Mouse (Mus musculus): ENCODE results near the gene Rnf126. TPM values are rescaled to one million over a fixed set of nuclear protein-coding genes. Genes with fewer than 3 reads are reported as not detected.

Rnf126 gene
- polyA plus RNA-seq, 1 experiment = 38.4 TPM

GRCm38 (mm10) chr10:79754856-79755516, 11.8 kb downstream of the Rnf126 start, which contains the start of gene Fgf22:
TSS of gene Fgf22 (plus strand) at chr10:79755076.
- Histone ChIP-seq H3K4me1 (ENCODE audit: control insufficient read depth, insufficient read depth, low read length) (no peaks in the 10 kb centered on the region), H3K4me3 (ENCODE audit: insufficient read depth, low read length) (no peak within 1 kb of the TSS), H3K27ac (ENCODE audit: insufficient read depth, low read length) (no peak within 1 kb of the TSS)
- TF ChIP-seq POLR2A (IDR thresholded peaks at IDR 0.05; ENCODE audit: low read depth, low read length) (no peak), CTCF (IDR thresholded peaks at IDR 0.05; ENCODE audit: borderline replicate concordance, insufficient read depth, low read length) (no peak)

- no peak for TF ChIP-seq POLR2A (IDR thresholded peaks at IDR 0.05; ENCODE audit: low read depth, low read length)
- TF ChIP-seq CTCF (IDR thresholded peaks at IDR 0.05; ENCODE audit: borderline replicate concordance, insufficient read depth, low read length) = no peak
- Histone ChIP-seq H3K4me3 (ENCODE audit: insufficient read depth, low read length) (no peak overlapping the region), H3K27ac (ENCODE audit: insufficient read depth, low read length) (no peak overlapping the region), H3K4me1 (ENCODE audit: control insufficient read depth, insufficient read depth, low read length) (no peaks in the 10 kb centered on the region)
Observed at GRCm38 (mm10) chr10:79748496-79748895, 18.3 kb downstream of the Rnf126 start.

DNA sequence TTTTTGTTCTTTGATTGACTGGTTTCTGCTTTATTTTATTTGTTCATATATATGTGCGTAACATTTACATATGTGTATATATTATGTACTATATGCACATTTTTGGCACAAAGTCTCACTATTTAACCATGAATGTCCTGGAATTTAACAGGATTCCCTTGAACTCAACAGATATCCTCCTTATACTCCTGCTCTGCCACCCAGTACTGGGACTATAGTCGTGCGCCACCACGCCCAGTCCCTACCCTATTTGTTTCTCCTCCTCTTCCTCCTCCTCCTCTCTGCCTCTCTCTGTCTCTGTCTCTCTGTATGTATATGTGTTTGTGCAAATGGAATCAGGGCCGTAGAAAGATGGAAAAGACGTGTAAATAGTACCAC, 20.0 kb downstream of the Rnf126 start:
- H3K4me1 ChIP-seq (ENCODE audit: control insufficient read depth, insufficient read depth, low read length) = no peaks in the 10 kb centered on the region
- H3K4me3 ChIP-seq (ENCODE audit: insufficient read depth, low read length) = no peak overlapping the region
- no peak overlapping the region for H3K27ac ChIP-seq (ENCODE audit: insufficient read depth, low read length)
- TF ChIP-seq CTCF (IDR thresholded peaks at IDR 0.05; ENCODE audit: borderline replicate concordance, insufficient read depth, low read length) = no peak
- 0 out of 2 replicates have a peak, but pooled peaks have one; percentile 16 for TF ChIP-seq POLR2A (IDR thresholded peaks at IDR 0.05; ENCODE audit: low read depth, low read length)

GRCm38 (mm10) chr10:79745898-79746773, 20.6 kb downstream of the Rnf126 start, which contains the start of gene Polrmt:
TSS of gene Polrmt (minus strand) at chr10:79746581.
- no peak for TF ChIP-seq CTCF (IDR thresholded peaks at IDR 0.05; ENCODE audit: borderline replicate concordance, insufficient read depth, low read length)
- peak; percentile 75 for TF ChIP-seq POLR2A (IDR thresholded peaks at IDR 0.05; ENCODE audit: low read depth, low read length)
- H3K27ac ChIP-seq (ENCODE audit: insufficient read depth, low read length) = no peak within 1 kb of the TSS

DNA sequence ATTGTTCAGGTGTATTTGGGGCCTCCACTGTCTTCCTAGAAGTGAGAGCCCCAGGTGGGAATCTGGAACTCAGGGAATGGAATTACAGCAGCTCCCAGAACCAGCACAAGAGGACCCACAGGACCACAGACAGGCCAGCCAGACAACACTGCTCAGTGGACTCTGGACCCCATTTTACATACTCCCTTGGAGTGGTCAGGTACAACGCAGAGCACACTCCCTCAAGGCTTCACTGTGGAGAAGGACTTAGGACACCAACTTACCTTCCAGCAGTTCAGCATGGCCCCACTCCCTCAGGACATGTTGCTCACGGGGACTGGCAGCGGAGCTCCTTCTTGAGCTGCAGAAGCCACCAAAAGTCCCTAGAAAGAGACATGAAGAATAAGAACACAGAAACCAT, 21.3 kb downstream of the Rnf126 start:
- TF ChIP-seq CTCF (IDR thresholded peaks at IDR 0.05; ENCODE audit: borderline replicate concordance, insufficient read depth, low read length) = no peak
- TF ChIP-seq POLR2A (IDR thresholded peaks at IDR 0.05; ENCODE audit: low read depth, low read length) = no peak
- H3K4me3 ChIP-seq (ENCODE audit: insufficient read depth, low read length) = no peak overlapping the region
- no peaks in the 10 kb centered on the region for H3K4me1 ChIP-seq (ENCODE audit: control insufficient read depth, insufficient read depth, low read length)
- no peak overlapping the region for H3K27ac ChIP-seq (ENCODE audit: insufficient read depth, low read length)

More at GRCm38 (mm10) chr10:79745898-79746773, 20.6 kb downstream of the Rnf126 start, which contains the start of gene Polrmt:
- Histone ChIP-seq H3K4me3 (ENCODE audit: insufficient read depth, low read length) (peak within 1 kb of the TSS; percentile 90), H3K4me1 (ENCODE audit: control insufficient read depth, insufficient read depth, low read length) (no peaks in the 10 kb centered on the region)

- Histone ChIP-seq H3K4me1 (ENCODE audit: control insufficient read depth, insufficient read depth, low read length) (no peaks in the 10 kb centered on the region), H3K27ac (ENCODE audit: insufficient read depth, low read length) (no peak overlapping the region), H3K4me3 (ENCODE audit: insufficient read depth, low read length) (no peak overlapping the region)
- TF ChIP-seq CTCF (IDR thresholded peaks at IDR 0.05; ENCODE audit: borderline replicate concordance, insufficient read depth, low read length) (no peak), POLR2A (IDR thresholded peaks at IDR 0.05; ENCODE audit: low read depth, low read length) (no peak)
Observed at GRCm38 (mm10) chr10:79743650-79744365, 22.9 kb downstream of the Rnf126 start.

GRCm38 (mm10) chr10:79743161-79743560, 23.6 kb downstream of the Rnf126 start:
- Histone ChIP-seq H3K4me3 (ENCODE audit: insufficient read depth, low read length) (no peak overlapping the region), H3K27ac (ENCODE audit: insufficient read depth, low read length) (no peak overlapping the region), H3K4me1 (ENCODE audit: control insufficient read depth, insufficient read depth, low read length) (no peaks in the 10 kb centered on the region)
- TF ChIP-seq CTCF (IDR thresholded peaks at IDR 0.05; ENCODE audit: borderline replicate concordance, insufficient read depth, low read length) = no peak
- TF ChIP-seq POLR2A (IDR thresholded peaks at IDR 0.05; ENCODE audit: low read depth, low read length) = no peak

DNA sequence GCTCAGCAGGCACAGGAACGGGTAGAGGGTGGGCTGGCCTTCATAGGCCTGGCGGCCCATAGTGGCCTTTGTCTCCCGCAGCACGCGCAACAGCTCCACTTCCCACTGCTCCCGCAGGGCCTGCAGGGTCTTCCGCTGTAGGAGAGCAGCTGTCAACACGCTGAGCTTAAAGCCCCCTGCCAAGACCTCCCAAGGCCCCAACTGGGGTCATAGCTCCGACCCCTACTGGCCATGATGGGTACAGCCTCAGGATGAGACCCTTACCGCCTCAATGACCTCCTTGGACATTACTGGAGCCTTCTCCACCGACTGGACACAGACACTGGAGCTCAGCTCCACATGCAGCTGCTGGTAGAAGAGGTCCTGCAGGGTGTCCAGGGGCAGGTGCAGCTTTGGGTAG, 25.9 kb downstream of the Rnf126 start:
- H3K27ac ChIP-seq (ENCODE audit: insufficient read depth, low read length) = no peak overlapping the region
- TF ChIP-seq POLR2A (IDR thresholded peaks at IDR 0.05; ENCODE audit: low read depth, low read length) = no peak
- no peak for TF ChIP-seq CTCF (IDR thresholded peaks at IDR 0.05; ENCODE audit: borderline replicate concordance, insufficient read depth, low read length)
- H3K4me1 ChIP-seq (ENCODE audit: control insufficient read depth, insufficient read depth, low read length) = no peaks in the 10 kb centered on the region
- H3K4me3 ChIP-seq (ENCODE audit: insufficient read depth, low read length) = no peak overlapping the region

- no peak overlapping the region for H3K27ac ChIP-seq (ENCODE audit: insufficient read depth, low read length)
- no peak overlapping the region for H3K4me3 ChIP-seq (ENCODE audit: insufficient read depth, low read length)
- TF ChIP-seq POLR2A (IDR thresholded peaks at IDR 0.05; ENCODE audit: low read depth, low read length) (no peak), CTCF (IDR thresholded peaks at IDR 0.05; ENCODE audit: borderline replicate concordance, insufficient read depth, low read length) (no peak)
- no peaks in the 10 kb centered on the region for H3K4me1 ChIP-seq (ENCODE audit: control insufficient read depth, insufficient read depth, low read length)
Observed at GRCm38 (mm10) chr10:79739234-79739633, 27.5 kb downstream of the Rnf126 start.

Data from embryonic fibroblast, embryonic 13.5 days (primary cell).